In genomic region chr13:54033653-54034052, GRCm38 (mm10) we compare ENCODE assay signal across 39 mouse cellular contexts. TPM values are rescaled to one million over a fixed set of nuclear protein-coding genes. Genes with fewer than 3 reads are reported as not detected.
"Had no signal": no experiment of that assay in that cellular context is flagged by ENCODE, and none has a peak within 500 bp of the region (broad histone marks: within the 10 kb centered on the region; RNA-seq: fewer than 3 reads in every experiment).

No protein-coding gene starts in this region.

- H3K9ac ChIP-seq: heart, embryonic 12.5 days; heart, embryonic 13.5 days; heart, embryonic 15.5 days; hindbrain, embryonic 12.5 days; hindbrain, embryonic 13.5 days; hindbrain, embryonic 14.5 days; hindbrain, embryonic 15.5 days; intestine, embryonic 15.5 days; kidney, embryonic 15.5 days had no signal

- H3K27ac ChIP-seq: heart, embryonic 10.5 days; heart, embryonic 13.5 days; heart, embryonic 15.5 days; hindbrain, embryonic 10.5 days; hindbrain, embryonic 12.5 days; hindbrain, embryonic 13.5 days; hindbrain, embryonic 14.5 days; hindbrain, embryonic 15.5 days; hindbrain, postnatal 0 days; intestine, embryonic 15.5 days; kidney, embryonic 15.5 days; kidney, postnatal 0 days; layer of hippocampus, adult 2 months; left cerebral cortex, adult 2 months had no signal

- DNase-seq: heart, postnatal 10 days; heart, postnatal 14 days; heart, postnatal 36 days; heart, postnatal 4 days; kidney, adult 11 months; kidney, adult 18-20 months; kidney, adult 2 months; kidney, adult 8-10 months; kidney, adult 9 months; kidney, postnatal 10 days; kidney, postnatal 14 days; kidney, postnatal 25 days; kidney, postnatal 36 days; kidney, postnatal 4 days; layer of hippocampus, adult 9-11 months; layer of hippocampus, postnatal 36 days had no signal

- H3K36me3 ChIP-seq: heart, embryonic 10.5 days; heart, embryonic 12.5 days; heart, embryonic 13.5 days; heart, embryonic 15.5 days; hindbrain, embryonic 10.5 days; hindbrain, embryonic 12.5 days; hindbrain, embryonic 13.5 days; hindbrain, embryonic 15.5 days; intestine, embryonic 15.5 days; kidney, embryonic 15.5 days had no signal

- H3K9me3 ChIP-seq: heart, embryonic 10.5 days; heart, embryonic 13.5 days; heart, embryonic 15.5 days; hindbrain, embryonic 10.5 days; hindbrain, embryonic 13.5 days; hindbrain, embryonic 15.5 days; intestine, embryonic 15.5 days; kidney, embryonic 15.5 days had no signal

- H3K4me3 ChIP-seq: heart, embryonic 10.5 days; heart, embryonic 12.5 days; heart, embryonic 13.5 days; heart, embryonic 15.5 days; hindbrain, embryonic 10.5 days; hindbrain, embryonic 12.5 days; hindbrain, embryonic 13.5 days; hindbrain, embryonic 15.5 days; intestine, embryonic 15.5 days; kidney, embryonic 15.5 days; layer of hippocampus, adult 2 months; left cerebral cortex, adult 2 months had no signal

- H3K4me1 ChIP-seq: heart, embryonic 10.5 days; heart, embryonic 12.5 days; heart, embryonic 13.5 days; heart, embryonic 15.5 days; hindbrain, embryonic 10.5 days; hindbrain, embryonic 12.5 days; hindbrain, embryonic 13.5 days; hindbrain, embryonic 15.5 days; intestine, embryonic 15.5 days; kidney, embryonic 15.5 days had no signal

- ATAC-seq: hindbrain, embryonic 16.5 days; hindbrain, postnatal 0 days; inflammation-experienced regulatory T-cells, adult 6 months; intestine, embryonic 15.5 days; intestine, embryonic 16.5 days had no signal

- H3K27me3 ChIP-seq: heart, embryonic 12.5 days; heart, embryonic 13.5 days; heart, embryonic 15.5 days; hindbrain, embryonic 12.5 days; hindbrain, embryonic 13.5 days; hindbrain, embryonic 15.5 days; intestine, embryonic 15.5 days; kidney, embryonic 15.5 days had no signal

- H3K4me2 ChIP-seq: heart, embryonic 11.5 days; heart, embryonic 12.5 days; heart, embryonic 13.5 days; heart, embryonic 15.5 days; hindbrain, embryonic 12.5 days; hindbrain, embryonic 13.5 days; hindbrain, embryonic 14.5 days; hindbrain, embryonic 15.5 days; intestine, embryonic 15.5 days; kidney, embryonic 15.5 days had no signal

RNA-seq across cellular contexts. Expression of gene Drd1, which starts 21.9 kb away (rescaled TPM):
- total RNA-seq: hematopoietic stem cell, adult 5-6 weeks had no signal
- polyA plus RNA-seq: heart, embryonic 11.5 days; heart, embryonic 12.5 days; heart, embryonic 14.5 days; heart, embryonic 16.5 days; large intestine, adult 2 months had no signal
